Mouse (Mus musculus) myocyte (in vitro differentiated cells): Measurements from ENCODE around the gene Myo18b. TPM values are rescaled to one million over a fixed set of nuclear protein-coding genes. Genes with fewer than 3 reads are reported as not detected.

Experiments used
- H3K27me3 ChIP-seq: one replicate; pipeline ENCODE4 v1.6.1; 2011; ENCODE audit not compliant: control insufficient read depth, insufficient read depth, insufficient read length
- H3K36me3 ChIP-seq: one replicate; pipeline ENCODE4 v1.6.1; 2011; ENCODE audit not compliant: control insufficient read depth, insufficient read depth
- H3K4me2 ChIP-seq: one replicate; pipeline ENCODE4 v1.6.1; 2011; ENCODE audit warnings: low read depth, control low read depth
- H3K4me3 ChIP-seq: one replicate; pipeline ENCODE4 v1.5.1; 2011; ENCODE audit warnings: mild to moderate bottlenecking, control low read depth, moderate library complexity
- H3K79me2 ChIP-seq: one replicate; pipeline ENCODE4 v1.6.1; 2011; ENCODE audit not compliant: control insufficient read depth, insufficient read depth
- H3ac ChIP-seq: one replicate; pipeline ENCODE4 v1.6.1; 2011; ENCODE audit not compliant: control insufficient read depth, insufficient read length
- CEBPB ChIP-seq: IDR thresholded peaks from 2 replicates; pipeline ENCODE4 v1.6.1; 2011; ENCODE audit warnings: mild to moderate bottlenecking, moderate library complexity; ENCODE audit not compliant: poor library complexity, insufficient read depth, severe bottlenecking
- E2F4 ChIP-seq: IDR thresholded peaks from one replicate; pipeline ENCODE4 v1.6.1; 2011; ENCODE audit warnings: mild to moderate bottlenecking, control low read depth, moderate library complexity; ENCODE audit not compliant: insufficient read depth
- MAX ChIP-seq: IDR thresholded peaks from one replicate; pipeline ENCODE4 v1.6.1; 2011; ENCODE audit warnings: low read depth, mild to moderate bottlenecking, control low read depth
- MYOD1 ChIP-seq, 3 experiments: IDR thresholded peaks; one replicate each; pipeline ENCODE4 v1.6.1; 2011; ENCODE audit warnings: control low read depth in 2 of 3, low read depth in 2 of 3, mild to moderate bottlenecking in 2 of 3, moderate library complexity in 1 of 3; ENCODE audit not compliant: insufficient read length in 2 of 3, control insufficient read depth in 1 of 3
- MYOG ChIP-seq, 3 experiments: IDR thresholded peaks; one replicate each; pipeline ENCODE4 v1.6.1; 2011; ENCODE audit warnings: control low read depth in 2 of 3, low read depth in 2 of 3, mild to moderate bottlenecking in 2 of 3; ENCODE audit not compliant: insufficient read length in 2 of 3, control insufficient read depth in 1 of 3, insufficient read depth in 1 of 3
- POLR2A ChIP-seq: IDR thresholded peaks from one replicate; pipeline ENCODE4 v1.6.1; 2011; ENCODE audit warnings: low read depth, mild to moderate bottlenecking, control low read depth, moderate library complexity; ENCODE audit not compliant: insufficient read length
- POLR2AphosphoS2 ChIP-seq: IDR thresholded peaks from one replicate; pipeline ENCODE4 v1.6.1; 2011; ENCODE audit warnings: low read depth, control low read depth; ENCODE audit not compliant: insufficient read length
- REST ChIP-seq: IDR thresholded peaks from one replicate; pipeline ENCODE4 v1.6.1; 2011; ENCODE audit warnings: mild to moderate bottlenecking, control low read depth, moderate library complexity; ENCODE audit not compliant: insufficient read depth, insufficient read length
- SRF ChIP-seq: IDR thresholded peaks from one replicate; pipeline ENCODE4 v1.6.1; 2011; ENCODE audit warnings: low read depth; ENCODE audit not compliant: control insufficient read depth, insufficient read length
- TCF12 ChIP-seq: IDR thresholded peaks from one replicate; pipeline ENCODE4 v1.6.1; 2011; ENCODE audit warnings: mild to moderate bottlenecking, control low read depth; ENCODE audit not compliant: poor library complexity, insufficient read depth, severe bottlenecking
- TCF3 ChIP-seq: IDR thresholded peaks from one replicate; pipeline ENCODE4 v1.6.1; 2011; ENCODE audit warnings: low read depth, control low read depth; ENCODE audit not compliant: insufficient read length
- USF1 ChIP-seq: IDR thresholded peaks from one replicate; pipeline ENCODE4 v1.6.1; 2011; ENCODE audit warnings: low read depth, mild to moderate bottlenecking, control low read depth, moderate library complexity
- polyA plus RNA-seq: library from polyadenylated mRNA; unstranded; fragments of >200 nt; fragmentation: generic; extraction: Trizol; gene quantifications from one replicate; pipeline ENCODE4 v1.2.1, GENCODE M21; 2012; ENCODE audit warnings: missing spikeins

Myo18b gene
- polyA plus RNA-seq, 1 experiment, result 1.6 TPM

DNA sequence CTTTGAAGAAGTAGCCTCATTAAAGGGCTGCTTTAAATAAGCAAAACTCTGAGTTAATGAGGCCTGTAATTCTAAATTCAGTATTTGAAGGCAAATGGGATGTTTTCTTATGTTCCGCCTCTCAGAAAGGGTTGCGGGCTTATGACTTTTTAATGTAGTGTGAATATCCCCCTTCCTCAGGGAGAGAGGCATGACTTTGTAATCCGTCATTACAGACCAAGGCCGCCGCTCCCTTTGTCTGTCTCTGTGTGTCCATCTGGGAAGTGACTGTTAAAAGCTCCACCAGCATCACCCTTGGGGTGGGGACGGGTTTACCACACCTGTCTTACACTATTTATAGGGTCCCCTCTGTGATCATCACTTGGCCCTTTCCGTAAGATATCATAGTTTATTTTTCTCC is 100.1 kb downstream of the Myo18b start:
- Histone ChIP-seq H3K4me3 (no peak overlapping the region), H3K79me2 (no peaks in the 10 kb centered on the region), H3K4me2 (no peak overlapping the region), H3K36me3 (no peaks in the 10 kb centered on the region), H3ac (no peak overlapping the region), H3K27me3 (no peaks in the 10 kb centered on the region)
- no peak for TF ChIP-seq USF1
- no peak for TF ChIP-seq TCF12
- TF ChIP-seq POLR2AphosphoS2, result no peak
- no peak for TF ChIP-seq CEBPB
- TF ChIP-seq E2F4, result no peak
- TF ChIP-seq POLR2A, result no peak
- TF ChIP-seq TCF3, result no peak
- no peak for TF ChIP-seq MAX
- TF ChIP-seq REST, result no peak
- no peak for TF ChIP-seq MYOD1 (IDR thresholded peaks at IDR 0.05; ENCODE audit: control insufficient read depth in 1 of 3, insufficient read length in 2 of 3, low read depth in 2 of 3)
- no peak for TF ChIP-seq SRF
- TF ChIP-seq MYOG (IDR thresholded peaks at IDR 0.05; ENCODE audit: control insufficient read depth in 1 of 3, insufficient read depth in 1 of 3, insufficient read length in 2 of 3, low read depth in 2 of 3), result no peak

DNA sequence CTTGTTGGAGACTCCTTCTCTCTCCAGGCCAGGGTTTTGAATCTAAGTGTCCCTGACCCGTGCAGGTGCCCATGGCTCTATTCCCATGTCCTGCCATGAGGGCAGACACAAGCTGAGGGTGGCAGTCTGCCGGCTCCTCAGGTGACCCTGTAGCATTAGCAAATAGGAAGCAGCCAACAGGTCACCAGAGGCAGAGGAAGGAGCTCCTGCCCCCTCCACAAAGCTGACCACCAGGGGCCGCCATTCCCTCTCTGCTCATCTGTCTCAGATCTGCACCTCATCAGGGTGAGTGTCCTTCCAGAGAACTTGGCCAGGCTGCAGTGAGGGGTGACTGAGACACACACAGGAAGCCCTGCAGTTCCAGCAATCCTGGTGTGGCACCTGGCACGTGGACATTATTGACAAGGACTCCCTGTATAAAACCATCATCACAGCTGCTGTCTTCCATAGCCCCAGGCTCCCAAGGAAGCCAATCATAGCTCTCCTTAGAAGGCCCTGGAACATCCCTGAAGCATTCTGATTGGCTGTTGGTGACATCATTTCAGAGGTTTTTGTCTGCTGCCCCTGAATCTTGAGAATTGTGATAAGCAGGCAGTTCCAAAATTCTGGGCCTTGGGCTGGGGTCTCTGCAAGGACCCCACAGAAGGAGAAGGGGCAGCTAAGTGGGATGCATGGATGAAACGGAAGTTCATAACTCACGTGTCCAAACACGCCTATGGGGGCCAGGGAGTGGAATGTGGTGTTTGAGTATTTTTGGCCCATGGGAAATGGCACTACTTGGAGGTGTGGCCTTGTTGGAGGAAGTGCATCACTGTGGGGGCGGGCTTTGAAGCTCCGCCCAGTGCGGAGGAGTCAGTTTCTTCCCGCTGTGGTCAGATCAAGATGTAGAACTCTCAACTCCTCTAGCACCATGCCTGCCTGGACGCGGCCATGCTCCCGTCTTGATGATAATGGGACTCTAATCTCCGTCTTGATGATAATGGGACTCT is 104.1 kb downstream of the Myo18b start:
- Histone ChIP-seq H3K36me3 (no peaks in the 10 kb centered on the region), H3K4me3 (no peak overlapping the region), H3K79me2 (no peaks in the 10 kb centered on the region), H3K27me3 (no peaks in the 10 kb centered on the region), H3K4me2 (no peak overlapping the region), H3ac (no peak overlapping the region)
- TF ChIP-seq MAX (no peak), SRF (no peak), TCF12 (no peak), USF1 (no peak), E2F4 (no peak), MYOG (IDR thresholded peaks at IDR 0.05; ENCODE audit: control insufficient read depth in 1 of 3, insufficient read depth in 1 of 3, insufficient read length in 2 of 3, low read depth in 2 of 3) (no peak), POLR2A (no peak), POLR2AphosphoS2 (no peak), MYOD1 (IDR thresholded peaks at IDR 0.05; ENCODE audit: control insufficient read depth in 1 of 3, insufficient read length in 2 of 3, low read depth in 2 of 3) (no peak), CEBPB (no peak), TCF3 (no peak), REST (no peak)

DNA sequence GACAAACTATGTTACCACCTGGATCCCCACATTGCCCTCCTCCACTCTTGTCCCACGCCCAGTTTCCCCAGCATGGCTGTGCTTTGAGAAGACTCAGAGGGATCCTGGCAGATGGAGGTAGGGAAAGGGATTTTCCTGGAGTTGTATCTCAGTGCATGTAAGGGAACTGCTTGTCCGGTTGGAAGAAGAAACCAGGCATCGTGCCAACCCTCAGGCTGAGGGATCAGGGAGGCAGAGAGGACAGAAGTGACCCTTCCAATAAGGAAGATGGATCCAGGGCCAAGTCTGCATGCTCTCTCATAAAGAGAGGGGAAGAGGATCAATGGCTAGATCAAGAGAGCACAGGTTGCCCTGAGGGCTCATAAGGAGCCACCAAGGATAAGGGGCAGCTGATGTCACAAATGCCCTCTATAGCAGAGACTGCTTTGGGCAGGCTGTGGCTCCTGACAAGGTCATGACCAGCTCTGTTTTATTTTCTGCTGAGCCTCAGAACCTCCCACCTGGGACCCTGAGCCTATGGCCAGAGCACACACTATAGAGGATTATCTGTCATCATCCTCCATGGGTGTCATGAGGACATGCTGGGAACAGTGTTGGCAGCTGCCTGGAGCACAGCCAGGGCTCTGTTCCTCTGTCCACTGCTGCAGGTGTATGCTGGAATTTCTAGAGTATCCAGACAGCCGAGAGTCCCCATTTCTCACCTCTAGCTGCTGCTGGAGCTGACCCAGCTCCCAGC is 105.6 kb downstream of the Myo18b start:
- TF ChIP-seq TCF12, result no peak
- H3ac ChIP-seq, result no peak overlapping the region
- no peaks in the 10 kb centered on the region for H3K36me3 ChIP-seq
- H3K4me3 ChIP-seq, result no peak overlapping the region
- H3K4me2 ChIP-seq, result no peak overlapping the region
- H3K27me3 ChIP-seq, result no peaks in the 10 kb centered on the region
- H3K79me2 ChIP-seq, result no peaks in the 10 kb centered on the region

DNA sequence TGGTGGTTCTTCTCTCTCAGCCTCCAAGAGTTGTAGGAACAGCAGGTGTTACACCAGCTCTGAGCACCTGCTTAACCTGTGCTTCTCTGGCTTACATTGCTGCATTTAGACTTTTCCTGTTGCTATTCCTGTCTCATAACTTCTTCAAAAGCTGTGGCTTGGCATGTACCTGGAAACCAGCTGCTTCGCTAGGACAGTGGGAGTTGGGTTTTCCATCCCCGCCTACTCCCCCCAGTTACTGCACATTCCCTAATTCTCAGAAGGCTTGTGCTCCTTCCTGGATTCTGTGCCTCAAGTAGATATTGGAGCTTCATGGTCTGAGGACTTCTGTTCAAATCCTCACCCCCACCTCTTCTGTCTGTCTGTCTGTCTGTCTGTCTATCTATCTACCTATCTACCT is 107.7 kb downstream of the Myo18b start:
- no peak overlapping the region for H3K4me2 ChIP-seq
- no peak for TF ChIP-seq MYOD1 (IDR thresholded peaks at IDR 0.05; ENCODE audit: control insufficient read depth in 1 of 3, insufficient read length in 2 of 3, low read depth in 2 of 3)
- TF ChIP-seq MYOG (IDR thresholded peaks at IDR 0.05; ENCODE audit: control insufficient read depth in 1 of 3, insufficient read depth in 1 of 3, insufficient read length in 2 of 3, low read depth in 2 of 3), result no peak
- no peak for TF ChIP-seq TCF3
- no peak for TF ChIP-seq POLR2AphosphoS2
- no peak for TF ChIP-seq POLR2A
- no peak for TF ChIP-seq E2F4
- TF ChIP-seq TCF12, result no peak
- no peak for TF ChIP-seq USF1
- no peak for TF ChIP-seq SRF
- no peak for TF ChIP-seq REST
- TF ChIP-seq MAX, result no peak
- TF ChIP-seq CEBPB, result no peak
- H3ac ChIP-seq, result no peak overlapping the region
- H3K36me3 ChIP-seq, result no peaks in the 10 kb centered on the region
- no peaks in the 10 kb centered on the region for H3K27me3 ChIP-seq
- H3K79me2 ChIP-seq, result no peaks in the 10 kb centered on the region
- H3K4me3 ChIP-seq, result no peak overlapping the region
